Mouse (Mus musculus): ENCODE data around the gene Tmem161a. TPM values are rescaled to one million over a fixed set of nuclear protein-coding genes. Genes with fewer than 3 reads are reported as not detected.
"Not testable (repeated sequence)": the region's sequence is repeated elsewhere in the genome, so short reads cannot be mapped to it uniquely, and the experiment has no call there.

The Tmem161a gene
- polyA plus RNA-seq, 1 experiment, result 74.3 TPM

GRCm38 (mm10) chr8:70212112-70213055 lies 40.2 kb downstream of the Tmem161a start, which contains the start of gene Slc25a42:
Slc25a42 (minus strand) TSS chr8:70212305.
- TF ChIP-seq POLR2A (IDR thresholded peaks at IDR 0.05; ENCODE audit: extremely low read depth, insufficient read depth, low read length) (peak; percentile 90), CTCF (IDR thresholded peaks at IDR 0.05; ENCODE audit: extremely low read depth, insufficient read depth, low read length) (no peak)
- H3K4me3 ChIP-seq (ENCODE audit: insufficient read depth, low read length), result peak within 1 kb of the TSS; percentile 95
- H3K4me1 ChIP-seq (ENCODE audit: control insufficient read depth, insufficient read depth, low read length), result peaks cover 4% of the 10 kb centered on the region; the same call in 1 of the 2 replicates
- peak within 1 kb of the TSS; percentile 53 for H3K27ac ChIP-seq (ENCODE audit: insufficient read depth, low read length)

- H3K4me3 ChIP-seq (ENCODE audit: insufficient read depth, low read length), result no peak overlapping the region
- TF ChIP-seq CTCF (IDR thresholded peaks at IDR 0.05; ENCODE audit: extremely low read depth, insufficient read depth, low read length) (no peak), POLR2A (IDR thresholded peaks at IDR 0.05; ENCODE audit: extremely low read depth, insufficient read depth, low read length) (no peak)
- H3K4me1 ChIP-seq (ENCODE audit: control insufficient read depth, insufficient read depth, low read length), result peaks cover 4% of the 10 kb centered on the region; the same call in 1 of the 2 replicates
- H3K27ac ChIP-seq (ENCODE audit: insufficient read depth, low read length), result no peak overlapping the region
Observed at GRCm38 (mm10) chr8:70214411-70214810, 42.3 kb downstream of the Tmem161a start.

GRCm38 (mm10) chr8:70215092-70215491 lies 42.9 kb downstream of the Tmem161a start:
- no peak overlapping the region for H3K27ac ChIP-seq (ENCODE audit: insufficient read depth, low read length)

GRCm38 (mm10) chr8:70216161-70216560 lies 44.0 kb downstream of the Tmem161a start:
- not testable (repeated sequence) for H3K27ac ChIP-seq (ENCODE audit: insufficient read depth, low read length); H3K4me1 ChIP-seq (ENCODE audit: control insufficient read depth, insufficient read depth, low read length); H3K4me3 ChIP-seq (ENCODE audit: insufficient read depth, low read length)

More at GRCm38 (mm10) chr8:70215092-70215491, 42.9 kb downstream of the Tmem161a start:
- no peak for TF ChIP-seq CTCF (IDR thresholded peaks at IDR 0.05; ENCODE audit: extremely low read depth, insufficient read depth, low read length)
- TF ChIP-seq POLR2A (IDR thresholded peaks at IDR 0.05; ENCODE audit: extremely low read depth, insufficient read depth, low read length), result no peak
- peaks cover 2% of the 10 kb centered on the region; the same call in 1 of the 2 replicates for H3K4me1 ChIP-seq (ENCODE audit: control insufficient read depth, insufficient read depth, low read length)
- no peak overlapping the region for H3K4me3 ChIP-seq (ENCODE audit: insufficient read depth, low read length)

- Histone ChIP-seq H3K4me1 (ENCODE audit: control insufficient read depth, insufficient read depth, low read length) (no peaks in the 10 kb centered on the region), H3K27ac (ENCODE audit: insufficient read depth, low read length) (no peak overlapping the region), H3K4me3 (ENCODE audit: insufficient read depth, low read length) (no peak overlapping the region)
- TF ChIP-seq CTCF (IDR thresholded peaks at IDR 0.05; ENCODE audit: extremely low read depth, insufficient read depth, low read length) (no peak), POLR2A (IDR thresholded peaks at IDR 0.05; ENCODE audit: extremely low read depth, insufficient read depth, low read length) (no peak)
Observed at GRCm38 (mm10) chr8:70216566-70216965, 44.4 kb downstream of the Tmem161a start.

- no peak overlapping the region for H3K4me3 ChIP-seq (ENCODE audit: insufficient read depth, low read length)
- no peaks in the 10 kb centered on the region for H3K4me1 ChIP-seq (ENCODE audit: control insufficient read depth, insufficient read depth, low read length)
- no peak for TF ChIP-seq POLR2A (IDR thresholded peaks at IDR 0.05; ENCODE audit: extremely low read depth, insufficient read depth, low read length)
- no peak for TF ChIP-seq CTCF (IDR thresholded peaks at IDR 0.05; ENCODE audit: extremely low read depth, insufficient read depth, low read length)
- no peak overlapping the region for H3K27ac ChIP-seq (ENCODE audit: insufficient read depth, low read length)
Observed at GRCm38 (mm10) chr8:70217441-70217840, 45.3 kb downstream of the Tmem161a start.

- H3K4me3 ChIP-seq (ENCODE audit: insufficient read depth, low read length), result no peak overlapping the region
- no peak overlapping the region for H3K27ac ChIP-seq (ENCODE audit: insufficient read depth, low read length)
- TF ChIP-seq POLR2A (IDR thresholded peaks at IDR 0.05; ENCODE audit: extremely low read depth, insufficient read depth, low read length) (no peak), CTCF (IDR thresholded peaks at IDR 0.05; ENCODE audit: extremely low read depth, insufficient read depth, low read length) (no peak)
- no peaks in the 10 kb centered on the region for H3K4me1 ChIP-seq (ENCODE audit: control insufficient read depth, insufficient read depth, low read length)
Observed at GRCm38 (mm10) chr8:70219107-70219684, 47.0 kb downstream of the Tmem161a start.

GRCm38 (mm10) chr8:70220236-70220840 lies 48.2 kb downstream of the Tmem161a start:
- no peak overlapping the region for H3K27ac ChIP-seq (ENCODE audit: insufficient read depth, low read length)
- no peaks in the 10 kb centered on the region for H3K4me1 ChIP-seq (ENCODE audit: control insufficient read depth, insufficient read depth, low read length)
- H3K4me3 ChIP-seq (ENCODE audit: insufficient read depth, low read length), result no peak overlapping the region
- TF ChIP-seq CTCF (IDR thresholded peaks at IDR 0.05; ENCODE audit: extremely low read depth, insufficient read depth, low read length), result no peak
- TF ChIP-seq POLR2A (IDR thresholded peaks at IDR 0.05; ENCODE audit: extremely low read depth, insufficient read depth, low read length), result no peak

- no peaks in the 10 kb centered on the region for H3K4me1 ChIP-seq (ENCODE audit: control insufficient read depth, insufficient read depth, low read length)
- no peak for TF ChIP-seq CTCF (IDR thresholded peaks at IDR 0.05; ENCODE audit: extremely low read depth, insufficient read depth, low read length)
- TF ChIP-seq POLR2A (IDR thresholded peaks at IDR 0.05; ENCODE audit: extremely low read depth, insufficient read depth, low read length), result no peak
- no peak overlapping the region for H3K4me3 ChIP-seq (ENCODE audit: insufficient read depth, low read length)
- H3K27ac ChIP-seq (ENCODE audit: insufficient read depth, low read length), result no peak overlapping the region
Observed at GRCm38 (mm10) chr8:70220911-70221310, 48.8 kb downstream of the Tmem161a start.

Data from cortical plate, adult 2 months (tissue).